Mouse (Mus musculus) MN1 (cell line): Measurements from ENCODE around the gene Gm9817.

ENCODE experiments used
- DNase-seq: peaks from one replicate; pipeline ENCODE4 v3.0.0-alpha.2; 2016; ENCODE audit warnings: low spot score

The Gm9817 gene

GRCm38 (mm10) chr13:45089846-45090245 lies 11.4 kb downstream of the Gm9817 start:
- no peak for DNase-seq

GRCm38 (mm10) chr13:45092816-45093215 lies 14.3 kb downstream of the Gm9817 start:
- no peak for DNase-seq

GRCm38 (mm10) chr13:45095028-45095427 lies 16.5 kb downstream of the Gm9817 start:
- no peak for DNase-seq

DNA sequence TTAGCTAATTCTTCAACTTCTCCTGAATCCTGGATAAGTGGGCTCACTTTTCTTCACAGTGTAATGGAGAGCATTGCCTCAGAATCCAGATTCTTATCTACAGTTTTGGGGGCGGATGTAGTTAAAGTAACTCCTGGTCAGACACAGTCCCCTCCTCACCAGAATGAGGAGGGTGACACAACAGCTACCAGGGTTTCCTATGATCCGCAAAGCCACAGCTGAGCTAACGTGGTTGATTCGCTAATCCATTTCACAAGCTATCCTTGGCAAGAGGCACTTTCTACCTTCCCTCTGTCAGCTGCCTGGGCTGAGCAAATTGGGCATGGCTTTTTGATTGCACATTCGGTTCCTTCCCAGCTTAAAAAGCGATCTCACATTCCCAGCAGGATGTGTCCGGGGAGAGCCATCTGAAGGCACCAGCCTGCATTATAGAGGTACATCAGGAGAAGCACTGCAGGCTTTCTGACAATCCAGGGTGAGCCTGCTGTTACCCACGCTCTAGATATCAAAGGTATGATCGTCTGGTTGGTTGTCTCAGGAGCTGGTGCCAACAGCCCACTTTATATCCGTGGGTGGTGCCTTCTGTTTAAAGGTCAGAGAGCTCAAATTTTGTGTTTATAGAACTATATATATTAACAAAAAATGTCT lies 21.2 kb downstream of the Gm9817 start:
- DNase-seq: no peak

- no peak for DNase-seq
These were observed 28.0 kb downstream of the Gm9817 start for GRCm38 (mm10) chr13:45106480-45106879.

DNA sequence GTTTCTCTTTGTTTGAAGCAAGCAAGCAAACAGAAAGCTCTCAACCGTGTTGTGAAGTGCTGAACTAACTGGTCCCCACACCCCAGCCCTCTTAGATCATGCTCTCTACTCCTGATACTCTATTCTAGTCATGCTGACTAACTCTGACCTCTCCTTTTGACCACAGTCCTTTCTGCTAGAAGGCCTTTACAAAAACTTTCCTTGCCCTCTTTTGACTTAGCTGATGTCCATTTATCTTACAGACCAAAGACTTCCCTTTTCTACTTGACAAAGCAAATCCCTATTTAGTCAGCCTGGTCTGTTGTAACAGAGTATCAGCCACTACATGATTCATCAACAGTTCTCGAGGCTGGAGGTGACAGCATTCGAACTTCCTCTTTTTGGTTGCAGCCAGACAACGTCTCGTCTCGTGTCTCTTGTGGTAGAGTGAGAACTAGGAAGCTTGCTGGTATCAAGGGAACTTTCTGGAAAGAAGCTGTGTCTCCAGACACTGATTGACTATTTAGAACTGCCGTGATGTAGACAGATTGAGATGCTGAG lies 30.4 kb downstream of the Gm9817 start:
- DNase-seq: no peak

DNA sequence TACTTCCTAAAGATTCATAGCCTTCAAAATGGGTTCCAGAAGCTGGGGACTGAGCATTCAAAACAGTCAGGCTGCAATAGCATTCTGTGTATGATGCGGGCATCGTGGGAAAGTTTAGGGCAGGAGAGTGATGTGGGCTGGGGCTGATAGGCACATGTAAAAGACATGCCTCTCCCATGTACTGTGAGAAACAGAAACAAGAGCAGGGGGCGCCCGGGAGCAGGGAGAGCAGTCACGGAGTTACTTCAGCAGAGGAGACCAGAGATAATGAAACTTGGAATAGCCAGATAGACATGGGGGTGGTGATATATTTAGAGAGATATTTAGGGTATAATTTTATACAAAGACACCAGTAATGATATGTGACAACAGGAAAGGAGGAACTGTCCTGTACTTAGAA lies 39.9 kb downstream of the Gm9817 start:
- no peak for DNase-seq

GRCm38 (mm10) chr13:45118822-45119221 lies 40.3 kb downstream of the Gm9817 start:
- no peak for DNase-seq
